Mouse (Mus musculus): Measurements from ENCODE around the gene Vps8. TPM values are rescaled to one million over a fixed set of nuclear protein-coding genes. Genes with fewer than 3 reads are reported as not detected.

The Vps8 gene
- total RNA-seq, 2 experiments from 2014 or later = 49.1 to 60.4 TPM

DNA sequence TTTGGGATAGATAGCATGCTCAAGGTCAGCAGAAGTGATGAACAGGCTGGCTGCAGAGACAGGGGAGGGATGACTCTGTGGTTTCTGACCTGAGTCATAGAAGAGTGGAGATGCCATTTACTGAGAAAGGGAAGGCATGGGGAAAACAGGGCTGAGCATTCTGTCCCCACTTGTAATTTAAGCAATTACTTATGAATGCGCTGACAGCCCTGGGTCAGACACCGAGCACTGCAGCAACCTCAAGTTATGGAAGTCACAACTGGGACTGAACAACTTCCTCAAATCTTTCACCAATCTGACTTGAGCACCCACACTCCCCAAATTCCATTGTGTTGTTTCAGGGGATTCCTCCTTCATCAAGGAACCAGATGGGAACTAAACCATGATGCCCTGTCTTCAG, 19.5 kb upstream of the Vps8 start:
- no peak for DNase-seq (ENCODE audit: low spot score in 2 of 2)

- DNase-seq (ENCODE audit: low spot score in 2 of 2) = no peak
Observed at GRCm38 (mm10) chr16:21404631-21405030, 18.3 kb upstream of the Vps8 start.

DNA sequence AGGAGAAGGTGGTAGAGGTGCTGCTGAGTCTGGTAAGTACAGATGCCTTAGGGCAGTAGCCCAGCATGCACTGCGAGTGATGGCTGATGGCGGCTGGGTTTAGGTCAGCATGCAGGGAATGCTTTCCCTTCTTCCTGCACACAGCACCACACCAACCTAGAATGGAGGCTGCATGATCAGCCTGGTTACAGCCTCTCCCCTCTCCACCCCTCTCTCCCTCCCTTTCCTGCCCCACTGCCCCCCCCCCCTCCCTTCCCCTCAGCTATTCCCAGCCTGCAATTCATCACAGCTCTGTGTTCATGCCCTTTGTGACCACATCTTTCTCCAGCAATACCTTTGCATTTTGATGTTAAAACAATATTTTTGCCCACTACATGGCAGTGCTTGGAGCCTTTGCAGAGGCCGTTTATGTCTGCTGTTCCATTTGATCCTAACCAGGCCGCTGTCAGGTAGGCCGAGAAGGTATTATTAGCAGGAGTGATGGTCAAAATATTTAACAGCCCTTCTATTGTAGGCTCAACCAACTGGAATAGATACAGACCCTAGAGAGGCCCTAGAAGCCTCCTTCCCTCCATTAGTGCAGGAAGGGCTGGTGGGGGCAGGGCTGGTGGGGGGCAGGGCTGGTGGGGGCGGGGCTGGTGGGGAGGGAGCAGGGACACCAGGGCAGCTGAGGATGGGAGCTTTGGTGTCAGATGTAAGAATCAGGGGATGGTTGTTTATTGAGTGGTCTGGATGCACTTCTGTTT, 17.5 kb upstream of the Vps8 start:
- DNase-seq (ENCODE audit: low spot score in 2 of 2) = no peak

DNA sequence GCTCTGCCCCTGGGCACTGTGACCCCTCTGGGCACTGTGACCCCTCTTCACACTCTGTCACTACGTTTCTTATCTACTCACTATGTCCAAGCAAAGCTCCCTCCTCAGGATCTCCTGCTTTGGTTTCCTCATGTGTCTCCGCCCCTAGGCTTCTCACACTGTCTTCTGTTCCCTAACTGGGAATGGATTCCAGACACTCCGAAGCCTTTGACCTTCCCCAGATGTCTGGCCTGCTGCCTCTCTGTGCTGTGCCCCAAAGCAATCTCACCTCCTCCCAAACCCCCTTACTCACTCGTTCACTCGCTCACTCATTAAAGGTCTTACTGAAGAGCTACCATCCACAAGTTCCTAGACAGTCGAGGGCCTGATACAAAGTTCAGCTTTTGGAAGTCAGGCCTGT, 16.8 kb upstream of the Vps8 start:
- DNase-seq (ENCODE audit: low spot score in 2 of 2) = no peak

DNA sequence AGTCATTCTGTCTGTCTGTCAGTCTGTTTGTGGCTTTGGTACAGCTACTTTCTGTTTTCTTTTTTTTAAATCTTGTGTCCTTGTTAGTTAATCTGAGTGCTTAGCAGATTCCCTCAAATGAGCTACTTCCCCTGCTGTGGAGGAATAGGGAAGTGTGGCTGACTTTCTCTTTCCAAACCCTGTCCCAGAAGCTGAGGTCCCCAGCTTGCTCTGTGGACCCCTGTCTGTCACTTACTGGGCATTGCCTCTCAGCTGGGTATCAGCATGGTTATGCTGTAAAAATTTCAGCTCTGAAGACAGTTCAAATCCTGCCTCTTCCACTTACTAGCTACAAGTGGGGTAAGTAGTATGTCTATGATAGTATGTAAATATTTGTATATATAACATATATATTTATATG, 11.1 kb upstream of the Vps8 start:
- no peak for DNase-seq (ENCODE audit: low spot score in 2 of 2)

GRCm38 (mm10) chr16:21412593-21413047, 10.3 kb upstream of the Vps8 start:
- DNase-seq (ENCODE audit: low spot score in 2 of 2) = peak; percentile 63 to 75

GRCm38 (mm10) chr16:21413819-21414218, 9.1 kb upstream of the Vps8 start:
- DNase-seq (ENCODE audit: low spot score in 2 of 2) = no peak

- no peak for DNase-seq (ENCODE audit: low spot score in 2 of 2)
Observed at GRCm38 (mm10) chr16:21415128-21415527, 7.8 kb upstream of the Vps8 start.

DNA sequence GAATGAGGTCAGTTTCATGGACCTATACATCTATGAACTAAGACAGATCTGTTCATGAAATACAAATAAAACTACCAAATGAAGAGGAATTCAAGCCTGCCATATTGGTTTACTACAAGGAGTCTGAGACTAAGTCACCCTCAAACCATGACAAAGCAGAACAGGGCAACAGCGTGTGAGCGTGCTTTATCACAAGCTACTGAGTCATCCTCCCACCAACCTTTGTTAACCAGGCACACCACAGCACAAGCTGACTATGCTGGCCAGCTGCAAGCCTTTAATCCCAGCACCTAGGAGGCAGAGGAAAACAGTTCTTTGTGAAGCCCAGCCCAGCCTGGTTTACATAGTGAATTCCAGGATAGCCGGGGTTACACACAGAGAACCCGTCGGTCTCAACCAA, 4.9 kb upstream of the Vps8 start:
- DNase-seq (ENCODE audit: low spot score in 2 of 2) = no peak

GRCm38 (mm10) chr16:21423546-21423910, 610 bp downstream of the Vps8 start:
- no peak for DNase-seq (ENCODE audit: low spot score in 2 of 2)

- no peak for DNase-seq (ENCODE audit: low spot score in 2 of 2)
Observed at GRCm38 (mm10) chr16:21428131-21428530, 5.2 kb downstream of the Vps8 start.

- no peak for DNase-seq (ENCODE audit: low spot score in 2 of 2)
Observed at GRCm38 (mm10) chr16:21430377-21431060, 7.6 kb downstream of the Vps8 start.

- DNase-seq (ENCODE audit: low spot score in 2 of 2) = no peak
Observed at GRCm38 (mm10) chr16:21431614-21432013, 8.7 kb downstream of the Vps8 start.

GRCm38 (mm10) chr16:21433543-21433942, 10.6 kb downstream of the Vps8 start:
- DNase-seq (ENCODE audit: low spot score in 2 of 2) = no peak

GRCm38 (mm10) chr16:21441012-21441411, 18.1 kb downstream of the Vps8 start:
- no peak for DNase-seq (ENCODE audit: low spot score in 2 of 2)

- DNase-seq (ENCODE audit: low spot score in 2 of 2) = no peak
Observed at GRCm38 (mm10) chr16:21445026-21445625, 22.2 kb downstream of the Vps8 start.

GRCm38 (mm10) chr16:21447447-21447846, 24.5 kb downstream of the Vps8 start:
- DNase-seq (ENCODE audit: low spot score in 2 of 2) = no peak

DNA sequence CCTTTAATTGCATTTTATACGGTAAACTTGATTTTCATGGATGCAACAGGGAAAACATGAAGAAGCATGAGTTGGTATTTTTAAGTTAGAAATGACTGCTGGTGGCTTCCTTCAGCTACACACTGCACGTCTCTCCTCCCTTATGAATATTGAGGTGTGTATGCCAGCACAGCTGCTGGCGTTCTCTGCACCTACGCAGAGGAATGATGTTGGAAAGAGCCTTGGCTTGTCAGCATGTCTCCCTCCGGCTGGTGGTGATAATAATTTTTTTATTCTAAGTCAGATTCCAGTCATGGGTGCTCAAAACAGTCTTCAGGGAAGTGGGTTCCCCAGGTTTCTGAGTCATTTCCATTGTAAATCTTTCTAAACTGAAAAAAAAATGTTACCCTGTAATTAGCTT, 25.5 kb downstream of the Vps8 start:
- DNase-seq (ENCODE audit: low spot score in 2 of 2) = no peak

GRCm38 (mm10) chr16:21449890-21450289, 27.0 kb downstream of the Vps8 start:
- DNase-seq (ENCODE audit: low spot score in 2 of 2) = no peak

GRCm38 (mm10) chr16:21452569-21452968, 29.7 kb downstream of the Vps8 start:
- no peak for DNase-seq (ENCODE audit: low spot score in 2 of 2)

DNA sequence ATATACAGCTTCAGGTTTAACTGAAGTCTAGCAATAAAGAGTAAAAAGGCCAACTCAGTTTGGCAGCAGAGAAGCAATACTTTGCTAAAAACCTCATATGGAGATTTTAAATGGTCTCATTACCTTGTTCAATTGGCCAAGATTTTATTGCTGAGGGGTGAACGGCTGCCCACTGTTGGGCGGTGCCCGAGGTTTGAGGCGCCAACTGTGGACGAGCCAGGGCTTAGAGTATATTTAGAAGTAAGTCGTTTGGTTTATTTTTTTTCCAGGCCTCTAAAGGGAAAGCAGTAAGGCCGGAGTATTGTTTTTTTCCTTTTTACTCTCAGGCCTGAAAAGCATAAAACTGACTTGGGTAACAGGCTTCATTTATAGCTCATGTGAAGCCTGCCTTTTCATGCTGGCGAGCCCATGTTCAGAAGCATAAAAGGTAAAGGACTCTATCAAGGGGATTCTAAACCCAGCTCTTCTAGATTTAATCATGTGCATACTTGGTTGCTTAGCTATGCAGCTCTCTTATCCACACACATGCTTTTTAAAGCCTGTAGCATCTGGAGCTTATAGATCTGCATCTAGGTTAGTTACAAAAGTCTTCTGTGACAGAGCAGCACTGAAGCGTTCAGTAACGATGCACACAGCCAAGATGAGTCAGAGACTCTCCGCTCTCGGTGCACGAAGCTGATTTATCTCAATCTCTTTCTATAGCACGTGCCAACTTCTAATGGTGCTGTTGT, 34.9 kb downstream of the Vps8 start:
- DNase-seq (ENCODE audit: low spot score in 2 of 2) = peak in 1 of 2 experiments; percentile 20

- DNase-seq (ENCODE audit: low spot score in 2 of 2) = no peak
Observed at GRCm38 (mm10) chr16:21465868-21466267, 43.0 kb downstream of the Vps8 start.

Data from layer of hippocampus, postnatal 14 days (tissue).